Mouse (Mus musculus) forebrain, embryonic 13.5 days (tissue): Measurements from ENCODE around the gene Pm20d1. TPM values are rescaled to one million over a fixed set of nuclear protein-coding genes. Genes with fewer than 3 reads are reported as not detected.
A peak's percentile ranks its signal among the peaks of the same experiment; 100 is the strongest.

ENCODE experiments used
- ATAC-seq: fragments of 200-750 bp; cut with Nextera tagmentation; 2 replicates; pipeline ENCODE4 v1.8.0; 2017
- H3K27ac ChIP-seq: fragments of 300-500 bp; sonication (generic); 2 replicates; pipeline ENCODE4 v1.5.1; 2015; ENCODE audit warnings: inconsistent platforms, mild to moderate bottlenecking, moderate library complexity
- H3K27me3 ChIP-seq: fragments of 300-500 bp; sonication (generic); 2 replicates; pipeline ENCODE4 v1.6.1; 2015; ENCODE audit warnings: mild to moderate bottlenecking, inconsistent platforms
- H3K36me3 ChIP-seq: fragments of 300-500 bp; sonication (generic); 2 replicates; pipeline ENCODE4 v1.6.1; 2015; ENCODE audit warnings: mild to moderate bottlenecking, inconsistent platforms; ENCODE audit not compliant: poor library complexity, severe bottlenecking
- H3K4me1 ChIP-seq: fragments of 300-500 bp; sonication (generic); 2 replicates; pipeline ENCODE4 v1.6.1; 2015; ENCODE audit warnings: inconsistent platforms
- H3K4me2 ChIP-seq: fragments of 300-500 bp; sonication (generic); 2 replicates; pipeline ENCODE4 v1.6.1; 2015; ENCODE audit warnings: inconsistent platforms, mild to moderate bottlenecking, moderate library complexity
- H3K4me3 ChIP-seq: fragments of 300-500 bp; sonication (generic); 2 replicates; pipeline ENCODE4 v1.5.1; 2015; ENCODE audit warnings: mild to moderate bottlenecking, inconsistent platforms
- H3K9ac ChIP-seq: fragments of 300-500 bp; sonication (generic); 2 replicates; pipeline ENCODE4 v1.6.1; 2015; ENCODE audit warnings: mild to moderate bottlenecking, inconsistent platforms
- H3K9me3 ChIP-seq: fragments of 300-500 bp; sonication (generic); replicated peaks from 2 replicates; pipeline ENCODE4 v1.6.1; 2016; ENCODE audit warnings: inconsistent platforms
- WGBS: fragments of 180-500 bp; shearing (Covaris S2); methylation state at CpG from one replicate; pipeline ENCODE4 v1.1.7; 2015; 5-methylcytosine and 5-hydroxymethylcytosine counted together
- polyA plus RNA-seq: library from polyadenylated mRNA; unstranded; fragments of >200 nt; fragmentation: Nextera tagmentation; extraction: Ambion mirVana; gene quantifications from 2 replicates; pipeline ENCODE4 v1.2.1, GENCODE M21; 2015

Gene Pm20d1
- polyA plus RNA-seq, 1 experiment from 2014 or later = 0.15 TPM

DNA sequence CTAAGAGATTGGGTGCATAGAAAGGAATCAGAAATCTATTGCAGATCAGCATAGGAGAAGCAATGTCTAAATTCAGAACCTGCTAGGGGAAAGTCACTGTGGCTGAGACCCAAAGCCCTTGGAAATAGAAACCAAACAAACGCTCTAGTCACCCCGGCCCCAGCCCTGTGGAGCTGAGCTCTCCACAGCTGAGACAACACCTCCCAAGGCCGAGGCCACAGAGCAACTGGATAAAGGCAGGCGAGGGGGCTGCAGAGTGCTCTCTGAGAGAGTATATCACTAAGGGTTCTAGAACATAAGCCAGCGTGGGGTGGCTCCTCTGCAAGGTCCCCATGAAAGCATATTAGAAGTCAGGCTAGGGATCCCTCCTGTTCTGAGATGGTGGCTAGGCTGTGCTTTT is 41.4 kb downstream of the Pm20d1 start:
- H3K36me3 ChIP-seq = peaks cover 72% of the 10 kb centered on the region
- H3K4me1 ChIP-seq = 0 out of 2 replicates have a peak, but pooled peaks cover 3% of the 10 kb centered on the region
- no peak overlapping the region for H3K4me2 ChIP-seq
- H3K4me3 ChIP-seq = no peak overlapping the region
- WGBS = 79% methylated on average over 5 of the region's 5 CpGs
- H3K27ac ChIP-seq = no peak overlapping the region
- H3K9ac ChIP-seq = no peak overlapping the region
- no peaks in the 10 kb centered on the region for H3K9me3 ChIP-seq
- no peak for ATAC-seq
- H3K27me3 ChIP-seq = no peaks in the 10 kb centered on the region

DNA sequence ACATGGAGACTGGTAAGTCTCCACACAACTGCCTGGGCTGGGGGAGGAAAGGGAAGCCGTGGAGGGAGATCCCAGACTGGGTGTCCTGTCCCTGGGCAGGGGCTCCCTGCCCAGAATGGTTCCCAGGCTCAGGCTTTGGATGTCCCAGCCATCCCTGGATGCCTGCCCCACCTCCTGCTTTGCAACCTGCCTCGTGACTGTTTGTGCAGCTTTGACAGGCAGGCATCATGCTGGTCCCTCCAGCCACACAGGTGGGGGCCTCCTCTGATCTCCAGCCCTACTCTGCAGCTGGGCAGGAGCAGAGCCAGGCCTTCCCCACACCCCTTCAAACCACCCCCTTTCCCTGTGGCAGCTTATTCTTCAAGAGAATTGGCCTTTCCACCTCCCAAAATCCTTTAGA is 42.1 kb downstream of the Pm20d1 start:
- peaks cover 72% of the 10 kb centered on the region for H3K36me3 ChIP-seq
- no peak overlapping the region for H3K27ac ChIP-seq
- no peaks in the 10 kb centered on the region for H3K27me3 ChIP-seq
- H3K9me3 ChIP-seq = no peaks in the 10 kb centered on the region
- 0 out of 2 replicates have a peak, but pooled peaks cover 3% of the 10 kb centered on the region for H3K4me1 ChIP-seq
- no peak for ATAC-seq
- 29% methylated on average over 2 of the region's 2 CpGs for WGBS
- no peak overlapping the region for H3K4me2 ChIP-seq
- H3K4me3 ChIP-seq = no peak overlapping the region
- no peak overlapping the region for H3K9ac ChIP-seq

DNA sequence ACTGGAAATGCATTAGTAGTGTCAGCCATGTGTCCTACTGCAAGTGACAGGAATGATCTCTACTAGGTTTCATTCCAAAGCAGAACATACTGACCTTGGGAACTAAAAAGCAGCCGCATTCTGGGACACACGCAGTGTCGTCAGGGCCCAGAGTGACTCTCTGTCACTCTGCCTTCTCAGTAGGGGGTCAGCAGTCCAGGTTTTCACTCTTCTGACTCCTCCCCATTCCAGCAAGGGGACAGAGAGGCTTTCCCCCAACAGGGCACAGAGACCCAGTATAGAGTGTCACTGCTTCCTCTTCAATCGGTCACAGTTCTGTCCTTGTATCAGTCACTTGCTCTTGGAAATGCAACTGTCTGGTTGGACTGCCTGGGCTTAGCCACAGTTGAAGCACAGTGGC is 45.0 kb downstream of the Pm20d1 start:
- H3K4me1 ChIP-seq = 0 out of 2 replicates have a peak, but pooled peaks cover 3% of the 10 kb centered on the region
- no peaks in the 10 kb centered on the region for H3K27me3 ChIP-seq
- WGBS = 87% methylated on average over 4 of the region's 4 CpGs
- no peak overlapping the region for H3K9ac ChIP-seq
- no peaks in the 10 kb centered on the region for H3K9me3 ChIP-seq
- H3K27ac ChIP-seq = no peak overlapping the region
- H3K4me3 ChIP-seq = no peak overlapping the region
- H3K36me3 ChIP-seq = peaks cover 79% of the 10 kb centered on the region
- H3K4me2 ChIP-seq = no peak overlapping the region
- ATAC-seq = no peak

DNA sequence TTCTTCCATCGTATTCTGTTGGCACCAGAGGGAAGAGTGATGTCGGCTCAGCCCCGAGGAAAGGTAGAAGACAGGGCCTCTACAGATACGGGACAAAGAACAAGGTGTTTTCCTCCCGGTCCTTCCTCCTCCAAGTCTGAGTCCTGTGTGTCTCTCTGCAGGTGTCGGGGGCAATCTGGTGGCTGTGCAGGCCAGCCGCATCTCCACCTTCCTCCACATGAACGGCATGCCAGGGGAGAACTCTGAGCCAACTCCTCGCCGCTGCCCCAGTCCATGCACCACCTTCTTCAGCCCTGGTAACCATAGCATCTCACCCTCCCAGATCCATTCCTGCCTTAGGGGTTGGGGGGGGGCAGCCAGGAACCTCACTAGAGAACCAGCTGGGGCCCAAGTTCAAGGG is 46.6 kb downstream of the Pm20d1 start:
- WGBS = 93% methylated on average over 10 of the region's 10 CpGs
- H3K27ac ChIP-seq = no peak overlapping the region
- H3K9me3 ChIP-seq = no peaks in the 10 kb centered on the region
- H3K36me3 ChIP-seq = peaks cover 86% of the 10 kb centered on the region
- H3K4me2 ChIP-seq = no peak overlapping the region
- no peak overlapping the region for H3K9ac ChIP-seq
- no peak for ATAC-seq
- H3K4me3 ChIP-seq = no peak overlapping the region
- no peaks in the 10 kb centered on the region for H3K27me3 ChIP-seq
- 0 out of 2 replicates have a peak, but pooled peaks cover 3% of the 10 kb centered on the region for H3K4me1 ChIP-seq

DNA sequence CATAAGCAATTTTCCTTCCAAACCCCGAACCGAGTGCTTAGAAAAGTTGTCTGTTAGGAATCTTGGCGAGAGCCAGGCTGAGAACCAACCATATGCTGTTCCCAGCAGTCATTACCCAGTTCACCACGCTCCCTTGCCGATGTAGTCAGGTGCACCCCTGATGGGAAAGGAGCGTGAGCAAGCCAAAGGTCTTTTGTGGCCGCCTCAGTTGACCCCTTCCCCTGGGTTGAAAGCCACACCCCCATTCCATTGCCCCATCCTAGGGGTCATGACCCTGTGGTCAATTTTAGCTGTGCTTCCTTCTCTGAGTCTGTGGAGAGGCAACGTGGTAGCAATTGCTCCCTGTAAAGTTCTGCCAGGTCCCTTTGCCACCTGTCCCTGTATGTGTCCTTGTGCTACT is 47.7 kb downstream of the Pm20d1 start:
- no peak overlapping the region for H3K27ac ChIP-seq
- peaks cover 75% of the 10 kb centered on the region for H3K36me3 ChIP-seq
- H3K9me3 ChIP-seq = no peaks in the 10 kb centered on the region
- no peak overlapping the region for H3K9ac ChIP-seq
- H3K4me1 ChIP-seq = no peaks in the 10 kb centered on the region
- WGBS = 61% methylated on average over 8 of the region's 8 CpGs
- ATAC-seq = no peak
- no peaks in the 10 kb centered on the region for H3K27me3 ChIP-seq
- no peak overlapping the region for H3K4me2 ChIP-seq
- H3K4me3 ChIP-seq = no peak overlapping the region

DNA sequence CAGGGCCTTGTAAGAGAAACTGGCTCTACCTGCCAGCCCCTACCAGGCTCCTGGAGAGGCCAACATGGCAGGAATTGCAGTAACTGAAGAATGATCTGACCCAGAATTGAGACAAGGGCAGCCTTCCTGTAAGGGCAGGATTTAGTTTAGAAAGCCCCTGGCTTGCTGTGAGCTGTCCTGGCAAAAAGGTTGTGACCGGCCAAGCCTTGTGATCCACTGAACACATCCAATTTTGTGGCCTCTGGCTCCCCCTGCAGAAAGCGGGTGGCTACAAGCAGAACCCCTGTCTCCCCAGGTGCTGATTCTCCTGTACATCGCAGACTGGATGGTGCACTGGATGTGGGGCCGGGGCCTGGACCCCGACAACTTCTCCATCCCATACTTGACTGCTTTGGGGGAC is 49.1 kb downstream of the Pm20d1 start:
- Histone ChIP-seq H3K36me3 (peaks cover 62% of the 10 kb centered on the region), H3K9ac (no peak overlapping the region), H3K27me3 (no peaks in the 10 kb centered on the region), H3K4me3 (no peak overlapping the region), H3K4me2 (no peak overlapping the region), H3K9me3 (no peaks in the 10 kb centered on the region), H3K4me1 (no peaks in the 10 kb centered on the region), H3K27ac (no peak overlapping the region)
- ATAC-seq = no peak
- WGBS = 77% methylated on average over 5 of the region's 5 CpGs

DNA sequence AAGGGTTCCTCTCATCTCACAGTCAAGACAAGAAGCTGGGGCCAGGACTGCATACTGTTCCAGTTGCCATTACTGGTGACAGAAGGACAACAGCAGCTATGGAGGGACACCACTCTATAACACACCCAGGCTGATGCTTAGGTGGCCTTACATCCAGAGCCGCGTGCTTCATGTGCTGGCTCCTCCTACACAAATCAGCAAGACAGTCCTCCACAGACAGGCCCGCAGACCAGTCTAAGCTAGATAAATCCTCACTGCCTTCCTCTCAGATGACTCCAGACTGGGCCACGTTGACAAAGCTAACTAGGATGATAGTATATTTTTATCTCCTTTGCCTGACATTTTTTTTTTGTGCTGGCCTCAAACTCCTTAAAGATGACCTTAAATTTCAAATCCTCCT is 64.6 kb downstream of the Pm20d1 start:
- H3K27ac ChIP-seq = no peak overlapping the region
- no peak overlapping the region for H3K4me2 ChIP-seq
- no peak overlapping the region for H3K9ac ChIP-seq
- no peak for ATAC-seq
- no peak overlapping the region for H3K4me3 ChIP-seq
- no peaks in the 10 kb centered on the region for H3K27me3 ChIP-seq
- H3K36me3 ChIP-seq = no peaks in the 10 kb centered on the region
- no peaks in the 10 kb centered on the region for H3K4me1 ChIP-seq
- WGBS = 86% methylated on average over 4 of the region's 4 CpGs
- no peaks in the 10 kb centered on the region; the same call in 1 of the 2 replicates for H3K9me3 ChIP-seq

DNA sequence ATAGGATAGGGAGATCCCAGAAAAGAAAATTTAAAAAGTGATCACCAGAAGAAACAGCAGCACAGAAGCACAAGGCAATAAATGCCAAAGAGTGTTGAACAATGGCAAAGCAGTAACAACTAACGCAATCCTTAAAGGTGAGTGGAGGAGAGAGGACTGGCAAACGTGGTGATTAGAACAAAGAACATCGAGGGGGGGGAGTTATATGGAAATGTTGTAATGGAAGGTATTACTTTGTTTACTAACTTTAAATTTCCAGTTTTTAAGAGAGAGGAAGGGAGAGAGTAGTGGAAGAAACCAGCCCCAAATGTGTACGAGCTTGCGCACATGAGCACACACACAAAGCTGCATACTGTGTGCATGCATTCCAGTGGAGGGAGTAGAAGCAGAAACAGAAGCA is 68.4 kb downstream of the Pm20d1 start:
- no peak overlapping the region for H3K27ac ChIP-seq
- H3K27me3 ChIP-seq = 0 out of 2 replicates have a peak, but pooled peaks cover 8% of the 10 kb centered on the region
- no peaks in the 10 kb centered on the region for H3K36me3 ChIP-seq
- WGBS = 79% methylated on average over 5 of the region's 5 CpGs
- H3K9ac ChIP-seq = no peak overlapping the region
- H3K4me1 ChIP-seq = peaks cover 6% of the 10 kb centered on the region
- ATAC-seq = no peak
- H3K4me3 ChIP-seq = no peak overlapping the region
- no peaks in the 10 kb centered on the region for H3K9me3 ChIP-seq
- H3K4me2 ChIP-seq = no peak overlapping the region

DNA sequence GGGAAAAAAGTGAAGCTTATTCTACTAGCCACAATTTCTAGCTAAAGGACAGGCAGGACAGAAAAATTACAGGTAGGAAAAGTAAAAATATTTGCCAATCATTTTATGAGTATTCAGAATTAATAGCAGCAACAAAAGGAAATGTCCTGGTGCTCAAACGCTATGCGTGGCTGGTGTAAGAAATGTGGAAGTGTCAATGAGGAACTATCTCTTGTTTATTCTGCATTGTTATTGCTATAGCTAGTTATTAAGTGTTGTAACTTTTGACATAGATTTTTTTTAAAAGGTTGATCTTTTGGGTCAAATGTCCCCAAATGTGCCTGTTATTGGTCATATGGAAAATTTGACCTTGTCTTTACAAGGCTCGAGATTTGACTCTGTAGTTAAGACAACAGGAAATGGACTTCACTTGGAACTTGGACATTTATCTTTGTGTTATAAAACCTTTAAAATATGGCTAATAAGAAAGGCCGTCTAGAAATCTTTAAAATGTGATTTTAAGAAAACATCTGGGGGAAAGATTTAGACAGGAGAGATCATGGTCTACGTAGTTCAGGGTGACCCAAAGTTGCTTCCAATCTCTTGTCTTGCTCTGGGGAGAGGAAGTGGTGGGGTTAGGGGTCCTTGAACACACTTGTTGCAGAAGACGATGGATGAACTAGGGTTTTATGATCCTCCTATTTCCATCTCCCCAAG is 69.3 kb downstream of the Pm20d1 start:
- Histone ChIP-seq H3K4me2 (no peak overlapping the region), H3K4me3 (no peak overlapping the region), H3K4me1 (peaks cover 6% of the 10 kb centered on the region), H3K27me3 (0 out of 2 replicates have a peak, but pooled peaks cover 8% of the 10 kb centered on the region), H3K27ac (no peak overlapping the region), H3K9me3 (no peaks in the 10 kb centered on the region), H3K9ac (no peak overlapping the region), H3K36me3 (no peaks in the 10 kb centered on the region)
- peak; percentile 46 for ATAC-seq
- WGBS = 82% methylated on average over 6 of the region's 6 CpGs

DNA sequence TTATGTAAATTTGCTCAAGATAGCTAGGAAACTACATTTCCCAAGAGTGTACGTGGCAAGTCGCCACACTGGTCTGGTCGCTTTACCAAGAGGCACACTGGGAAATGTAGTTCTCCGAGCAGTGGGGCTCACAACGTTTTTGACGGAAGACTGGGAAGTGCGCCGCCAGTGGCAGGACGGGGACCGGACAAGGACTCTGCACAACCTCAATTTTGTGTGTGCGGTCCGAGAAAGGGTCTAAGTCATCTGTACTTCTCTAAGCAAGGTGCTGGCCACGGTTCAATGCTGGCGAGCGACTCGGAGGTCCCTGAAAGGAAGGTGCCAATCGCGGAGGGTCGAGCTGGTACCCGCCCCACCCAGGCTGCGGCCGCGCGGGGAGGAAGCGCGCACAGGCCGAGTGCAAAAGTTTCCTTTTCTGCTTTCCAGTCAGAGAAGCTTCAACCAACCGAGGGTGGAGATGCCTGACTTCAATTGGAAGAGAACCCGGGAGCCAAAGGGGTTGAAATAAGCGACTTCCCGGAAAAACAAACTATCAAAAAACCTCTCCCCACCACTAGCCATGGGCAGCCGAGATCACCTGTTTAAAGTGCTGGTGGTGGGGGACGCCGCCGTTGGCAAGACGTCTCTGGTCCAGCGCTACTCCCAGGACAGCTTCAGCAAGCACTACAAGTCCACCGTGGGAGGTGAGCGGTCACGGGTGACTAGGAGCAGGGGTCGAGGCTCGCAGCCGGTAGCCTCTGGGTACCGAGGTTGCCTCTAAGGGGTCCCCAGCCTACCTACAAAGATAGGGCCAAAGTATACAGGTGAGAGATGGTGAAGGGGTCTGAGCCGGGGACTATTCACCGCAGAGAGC is 70.1 kb downstream of the Pm20d1 start, which contains the start of gene Rab29:
Rab29 (plus strand) TSS at position 132 of the 853 bp plus-strand sequence.
- Histone ChIP-seq H3K4me1 (peaks cover 6% of the 10 kb centered on the region), H3K27ac (no peak within 1 kb of the TSS), H3K36me3 (no peaks in the 10 kb centered on the region), H3K27me3 (0 out of 2 replicates have a peak, but pooled peaks cover 8% of the 10 kb centered on the region), H3K9ac (peak within 1 kb of the TSS; percentile 56), H3K4me3 (peak within 1 kb of the TSS; percentile 57), H3K4me2 (peak within 1 kb of the TSS; percentile 75), H3K9me3 (no peaks in the 10 kb centered on the region)
- WGBS = under 1% methylated on average over 46 of the region's 46 CpGs
- peak; percentile 98 for ATAC-seq

DNA sequence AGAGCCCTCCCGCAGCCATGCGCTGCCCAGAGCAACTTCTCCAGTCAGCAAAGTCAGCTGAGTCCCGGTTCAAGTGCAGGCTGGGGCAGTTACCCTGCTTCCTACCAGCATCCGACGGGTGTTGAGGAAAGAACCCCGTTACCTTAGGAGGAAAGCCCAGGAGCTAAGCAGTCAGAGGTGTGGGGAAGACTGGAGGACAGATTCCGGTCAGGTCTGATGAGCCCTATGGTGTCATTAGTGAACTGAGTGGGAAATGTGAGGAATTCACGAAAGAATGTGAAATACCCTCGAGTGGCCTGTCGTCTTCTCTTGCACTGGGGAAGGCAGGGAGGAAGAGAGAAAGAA is 70.7 kb downstream of the Pm20d1 start:
- Histone ChIP-seq H3K4me2 (peak overlapping the region; percentile 75), H3K9me3 (no peaks in the 10 kb centered on the region), H3K4me3 (peak overlapping the region; percentile 57), H3K9ac (0 out of 2 replicates have a peak overlapping the region, but pooled peaks have one; percentile 56), H3K27ac (no peak overlapping the region), H3K27me3 (0 out of 2 replicates have a peak, but pooled peaks cover 8% of the 10 kb centered on the region), H3K4me1 (peaks cover 6% of the 10 kb centered on the region), H3K36me3 (no peaks in the 10 kb centered on the region)
- ATAC-seq = no peak
- 30% methylated on average over 10 of the region's 10 CpGs for WGBS

DNA sequence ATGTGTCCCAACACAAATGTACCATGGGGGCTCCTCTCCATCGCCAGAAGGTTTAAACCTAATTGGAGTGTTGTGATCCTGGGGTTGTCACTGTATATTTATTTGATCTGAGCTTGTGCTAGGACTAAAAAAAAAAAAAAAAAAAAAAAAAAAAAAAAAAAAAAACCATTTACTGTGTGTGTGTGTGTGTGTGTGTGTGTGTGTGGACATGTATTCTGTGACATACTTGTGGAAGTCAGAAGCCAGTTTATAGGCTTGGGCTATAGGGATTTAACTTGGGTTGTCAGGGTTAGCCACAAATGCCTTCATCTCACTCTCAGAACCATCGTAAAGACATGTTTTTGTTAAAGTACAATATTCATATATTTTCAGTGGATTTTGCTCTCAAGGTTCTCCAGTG is 72.4 kb downstream of the Pm20d1 start:
- Histone ChIP-seq H3K9ac (no peak overlapping the region), H3K9me3 (no peaks in the 10 kb centered on the region), H3K27ac (no peak overlapping the region), H3K27me3 (0 out of 2 replicates have a peak, but pooled peaks cover 8% of the 10 kb centered on the region), H3K36me3 (no peaks in the 10 kb centered on the region), H3K4me2 (no peak overlapping the region), H3K4me1 (peaks cover 6% of the 10 kb centered on the region), H3K4me3 (no peak overlapping the region)
- ATAC-seq = no peak
- WGBS = 87% methylated on average over 2 of the region's 2 CpGs
